Mouse (Mus musculus): ENCODE data around the gene Thbs3.

The Thbs3 gene

DNA sequence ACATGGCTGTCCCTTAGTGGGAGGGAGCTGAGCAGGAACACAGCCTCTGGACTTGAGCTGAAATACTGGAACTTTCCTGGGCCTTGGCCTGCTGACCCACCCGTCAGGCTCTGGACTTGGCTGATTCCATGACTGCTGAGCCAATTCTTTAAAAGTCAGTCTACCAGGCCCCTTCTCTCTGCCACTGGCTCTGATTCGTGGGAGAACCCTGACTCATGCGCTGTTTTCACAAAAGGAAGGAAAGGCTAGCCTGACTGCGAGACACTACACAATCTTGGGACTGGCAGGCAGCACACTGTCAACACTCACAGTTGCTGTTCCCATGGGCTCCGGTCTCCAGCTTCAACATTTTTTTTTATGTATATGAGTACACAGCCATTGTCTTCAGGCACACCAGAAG, 41.2 kb downstream of the Thbs3 start:
- DNase-seq, result no peak

DNA sequence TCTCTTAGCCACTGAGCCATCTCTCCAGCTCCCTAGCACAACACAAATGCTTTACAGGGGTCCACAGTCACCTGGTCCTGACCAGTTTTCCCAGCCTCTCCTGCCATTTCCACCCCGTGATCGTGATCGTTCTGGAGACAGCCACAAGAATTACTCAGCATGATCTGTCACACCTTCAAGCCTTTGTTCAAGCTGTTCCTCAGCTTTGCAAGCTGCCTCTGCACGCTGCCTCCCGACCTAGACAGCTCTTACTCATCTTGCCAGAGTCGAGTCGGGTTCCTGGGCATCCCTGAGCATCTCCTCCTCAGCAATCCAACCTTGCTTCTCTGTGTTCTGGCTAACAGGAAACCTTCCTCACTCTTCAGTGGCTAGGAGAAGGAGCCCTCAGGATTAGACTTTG, 44.1 kb downstream of the Thbs3 start, which contains the start of gene Dpm3:
Gene Dpm3, plus strand, starts transcription at position 283 of the 400 bp plus-strand sequence.
- no peak for DNase-seq

DNA sequence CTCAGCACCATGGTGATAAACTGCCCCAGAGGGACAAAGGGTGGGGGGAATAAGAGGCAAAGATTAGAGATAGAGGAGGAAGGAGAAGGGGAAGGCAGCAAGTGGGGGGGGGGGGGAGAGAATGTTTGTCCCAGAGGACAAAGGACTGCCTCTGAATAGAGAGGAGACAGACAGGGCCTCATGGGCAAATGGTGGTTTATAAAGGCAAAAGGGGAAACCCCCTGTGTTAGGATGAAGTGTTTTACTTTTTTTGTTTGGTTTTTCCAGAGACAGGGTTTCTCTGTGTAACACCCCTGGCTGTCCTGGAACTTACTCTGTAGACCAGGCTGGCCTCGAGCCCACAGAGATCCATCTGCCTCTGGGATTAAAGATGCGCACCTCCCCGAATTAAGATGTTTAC, 45.2 kb downstream of the Thbs3 start:
- no peak for DNase-seq

- no peak for DNase-seq
Observed at GRCm38 (mm10) chr3:89262417-89262816, 47.4 kb downstream of the Thbs3 start.

GRCm38 (mm10) chr3:89266439-89266893, 51.5 kb downstream of the Thbs3 start:
- DNase-seq, result peak; percentile 72 to 82

GRCm38 (mm10) chr3:89268916-89269315, 53.9 kb downstream of the Thbs3 start:
- DNase-seq, result no peak

DNA sequence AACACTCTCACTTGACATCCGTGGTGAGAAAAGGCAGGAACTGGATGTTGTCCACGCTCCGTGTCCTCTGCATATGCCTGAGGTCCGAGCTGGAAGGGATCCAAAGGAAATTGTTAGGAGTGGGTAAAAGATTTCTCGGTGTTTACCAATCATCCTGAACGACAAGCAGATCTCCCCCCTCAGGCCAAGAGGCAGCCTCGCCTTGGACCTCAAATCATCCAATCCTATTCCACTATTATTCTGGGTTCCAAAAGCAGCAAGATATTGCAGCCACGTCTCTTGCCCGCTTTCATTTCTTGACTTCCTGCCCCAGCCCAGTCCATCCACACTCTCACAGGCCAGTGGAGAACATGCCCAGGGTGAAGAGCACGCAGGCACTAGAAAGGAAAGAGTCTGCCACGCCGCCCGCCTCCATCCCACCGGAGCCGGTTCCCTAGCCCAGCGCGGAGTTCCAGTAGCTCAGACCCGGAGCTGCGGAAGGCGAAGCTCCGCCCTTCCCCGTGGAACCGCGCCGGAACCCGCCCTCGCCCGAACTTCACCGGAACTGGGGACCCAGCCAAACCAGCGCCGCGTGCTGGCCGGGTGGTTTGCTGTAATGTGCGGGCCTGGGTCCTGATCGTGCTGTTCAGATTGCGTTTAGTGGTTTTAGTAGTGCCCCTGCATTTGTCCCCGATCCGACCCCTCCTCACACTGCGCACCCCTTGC, 55.2 kb downstream of the Thbs3 start, which contains the start of gene Slc50a1:
Gene Slc50a1, minus strand, starts transcription at position 520 of the 705 bp plus-strand sequence.
- peak; percentile 84 to 87 for DNase-seq

DNA sequence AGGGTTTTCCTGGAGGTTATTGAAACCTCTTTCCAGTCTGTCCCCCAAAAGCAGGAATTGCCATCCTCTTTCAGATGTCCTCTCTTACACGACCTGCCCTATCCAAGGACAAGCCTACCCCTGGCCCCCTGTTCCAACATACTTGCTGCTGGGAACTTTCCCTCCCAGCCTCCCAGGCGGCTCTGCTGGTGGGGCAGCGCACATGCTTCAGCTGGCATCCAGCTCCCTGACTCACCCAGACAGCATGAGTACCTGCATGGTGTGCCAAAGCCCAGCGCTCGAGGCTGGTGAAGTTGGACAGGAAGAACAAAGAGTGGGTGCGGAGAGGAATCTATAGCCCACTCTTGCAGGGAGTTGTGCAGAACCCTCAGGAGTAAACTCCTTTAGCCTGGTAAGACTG, 55.9 kb downstream of the Thbs3 start:
- no peak for DNase-seq

- DNase-seq, result no peak
Observed at GRCm38 (mm10) chr3:89271760-89272159, 56.8 kb downstream of the Thbs3 start.

- no peak for DNase-seq
Observed at GRCm38 (mm10) chr3:89276061-89276460, 61.1 kb downstream of the Thbs3 start.

Data from thymus, postnatal 36 days (tissue).